Mouse (Mus musculus) spleen, adult 2 months (tissue): Measurements from ENCODE around the gene Kmt5b.

Source experiments
- CTCF ChIP-seq: fragments of 200-500 bp; IDR thresholded peaks from 2 replicates; pipeline ENCODE4 v1.5.1; 2011; ENCODE audit warnings: mild to moderate bottlenecking, inconsistent platforms; ENCODE audit not compliant: insufficient read depth, insufficient read length, insufficient replicate concordance; ENCODE audit errors: extremely low read depth
- POLR2A ChIP-seq: fragments of 200-500 bp; IDR thresholded peaks from 2 replicates; pipeline ENCODE4 v1.6.1; 2011; ENCODE audit warnings: low read depth, low read length, inconsistent platforms

DNA sequence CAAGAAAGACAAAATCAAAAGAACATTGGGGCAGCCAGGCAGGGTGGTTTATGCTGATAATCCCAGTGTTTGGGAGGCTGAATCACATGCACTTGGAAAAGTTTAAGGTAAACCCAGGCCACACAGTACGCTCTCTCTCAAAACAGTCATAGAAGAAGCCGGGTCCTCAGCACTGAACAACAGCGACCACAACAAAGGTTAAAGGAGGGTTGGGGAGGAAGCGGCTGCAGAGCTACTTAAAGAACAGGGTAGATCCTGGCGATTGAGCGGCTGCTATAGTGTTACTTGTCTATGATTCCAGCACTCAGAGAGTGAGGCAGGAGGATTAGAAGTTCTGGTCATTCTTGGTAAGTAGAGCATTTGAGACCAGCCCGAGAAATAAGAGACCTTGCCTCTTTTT lies 38.3 kb downstream of the Kmt5b start:
- TF ChIP-seq POLR2A (no peak), CTCF (no peak)
